Mouse (Mus musculus): Measurements from ENCODE around the gene Rabgap1l. TPM values are rescaled to one million over a fixed set of nuclear protein-coding genes. Genes with fewer than 3 reads are reported as not detected.

Gene Rabgap1l
- polyA plus RNA-seq (2021; fragmentation: Nextera tagmentation): 32.0 and 36.4 TPM in 2 replicates
- long read RNA-seq, experiment 1, full-length matches to known transcripts: 33 of 237 reads
- long read RNA-seq, experiment 1, partial matches to known transcripts: 36 of 237 reads
- long read RNA-seq, experiment 1, other reads (novel, unspliced or antisense): 168 of 237 reads
- long read RNA-seq, experiment 2, full-length matches to known transcripts: 6 of 70 reads
- long read RNA-seq, experiment 2, partial matches to known transcripts: 22 of 70 reads
- long read RNA-seq, experiment 2, other reads (novel, unspliced or antisense): 42 of 70 reads

DNA sequence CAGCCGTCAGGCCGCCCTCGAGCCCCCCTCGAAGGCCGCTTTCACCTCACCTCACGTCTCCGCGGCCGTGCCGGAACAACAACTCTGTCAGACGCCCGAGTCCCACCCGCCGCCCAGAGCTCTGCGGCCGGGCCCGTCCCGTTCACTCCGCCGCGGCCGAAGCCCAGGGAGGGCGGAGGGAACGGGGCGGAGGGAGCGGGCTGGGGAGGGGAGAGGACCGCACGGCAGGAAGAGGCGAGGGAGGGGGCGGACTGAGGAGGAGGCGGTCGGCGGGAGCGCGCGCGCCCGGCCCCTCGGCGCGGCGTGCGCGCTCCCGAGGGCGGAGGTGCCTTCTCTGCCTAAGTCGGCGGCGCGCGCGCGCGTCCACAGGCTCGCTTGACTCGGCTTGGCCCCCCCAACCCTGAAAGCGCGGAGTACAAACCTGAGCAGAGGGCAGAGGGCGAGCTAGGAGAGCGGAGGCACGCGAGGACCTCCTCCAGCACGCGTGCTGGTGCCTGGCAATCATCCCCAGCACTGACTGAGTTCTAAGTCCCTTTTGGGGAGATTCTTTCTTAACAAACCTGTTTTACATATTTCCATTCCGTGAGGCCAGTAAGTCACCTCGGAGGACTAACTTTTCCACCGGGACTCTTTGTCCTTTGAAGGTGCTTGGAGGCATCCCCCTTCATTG, at the start of gene Rabgap1l:
Gene Rabgap1l (minus strand): TSS at position 526 of the 670 bp plus-strand sequence.

DNA sequence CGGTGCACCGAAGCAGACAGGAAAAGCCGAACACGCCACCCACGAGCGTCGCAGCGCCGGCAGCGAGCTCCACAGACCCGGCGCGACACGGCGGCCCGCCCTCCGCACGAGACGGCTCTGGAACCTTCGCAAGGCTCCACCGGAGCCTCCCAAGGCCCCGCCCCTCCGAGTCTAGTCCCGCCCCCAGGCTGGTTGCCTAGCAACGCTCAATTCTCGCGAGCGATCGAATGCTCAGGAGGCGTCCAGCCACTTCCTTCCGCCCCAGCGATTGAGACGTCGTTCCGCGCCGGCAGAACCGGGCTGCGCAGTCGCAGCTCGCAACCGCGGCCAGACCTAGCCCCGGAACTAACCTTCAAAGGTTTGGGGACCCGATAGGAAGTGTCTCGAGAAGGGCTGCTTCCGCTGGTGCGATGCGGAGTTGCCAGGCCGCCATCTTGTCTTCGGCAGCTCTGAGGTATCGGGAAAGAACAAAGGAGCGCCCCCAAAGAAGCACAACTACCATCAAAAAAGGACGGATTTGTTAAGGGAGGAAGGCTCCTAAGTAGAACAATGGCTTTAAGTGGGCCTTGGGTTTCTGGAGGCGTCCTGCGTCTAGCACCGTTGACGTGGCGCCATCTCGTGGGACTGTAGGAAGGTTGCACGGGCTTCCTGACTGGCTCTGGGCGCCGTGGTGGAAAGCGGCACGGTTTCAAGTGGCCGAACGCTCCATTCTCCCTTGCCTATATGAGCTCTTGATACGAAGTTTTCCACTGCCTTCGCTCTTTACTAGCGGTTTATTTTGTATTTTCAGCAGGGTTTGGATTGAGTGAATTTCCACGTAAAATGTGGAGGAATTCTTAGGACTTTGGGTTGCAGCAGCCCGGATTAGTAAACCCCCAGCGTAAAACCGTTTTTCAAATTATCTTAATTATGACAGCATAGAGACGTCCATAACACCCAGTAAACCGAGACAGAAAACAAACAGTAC, 580.0 kb downstream of the Rabgap1l start, which contains the start of gene Cacybp:
Gene Cacybp (minus strand): TSS at position 173 of the 967 bp plus-strand sequence.

GRCm38 (mm10) chr1:160194529-160195336, 598.3 kb downstream of the Rabgap1l start, which contains the start of gene Mrps14:
Gene Mrps14 (plus strand): TSS chr1:160195215.

Other genes with a start within 250 kb of the Rabgap1l start
- gene Rc3h1, start 113.2 kb upstream of the Rabgap1l start, polyA plus RNA-seq (2021; fragmentation: Nextera tagmentation): 4.0 and 7.8 TPM in 2 replicates
- 0.16 and 0.18 TPM in 2 replicates for gene Serpinc1, start 185.4 kb upstream of the Rabgap1l start, polyA plus RNA-seq (2021; fragmentation: Nextera tagmentation)
- gene Zbtb37, start 241.6 kb upstream of the Rabgap1l start, polyA plus RNA-seq (2021; fragmentation: Nextera tagmentation): 1.4 and 2.7 TPM in 2 replicates